Mouse (Mus musculus) WW6 (cell line): ENCODE results near the gene Auts2.

Experiments used
- DNase-seq: peaks from one replicate; pipeline ENCODE4 v3.0.0-alpha.2; 2013; ENCODE audit warnings: low read depth, low spot score

Auts2 gene

GRCm38 (mm10) chr5:131803609-131804008 is 739.5 kb downstream of the Auts2 start:
- DNase-seq, result no peak

GRCm38 (mm10) chr5:131802340-131803036 is 740.7 kb downstream of the Auts2 start:
- DNase-seq, result no peak

DNA sequence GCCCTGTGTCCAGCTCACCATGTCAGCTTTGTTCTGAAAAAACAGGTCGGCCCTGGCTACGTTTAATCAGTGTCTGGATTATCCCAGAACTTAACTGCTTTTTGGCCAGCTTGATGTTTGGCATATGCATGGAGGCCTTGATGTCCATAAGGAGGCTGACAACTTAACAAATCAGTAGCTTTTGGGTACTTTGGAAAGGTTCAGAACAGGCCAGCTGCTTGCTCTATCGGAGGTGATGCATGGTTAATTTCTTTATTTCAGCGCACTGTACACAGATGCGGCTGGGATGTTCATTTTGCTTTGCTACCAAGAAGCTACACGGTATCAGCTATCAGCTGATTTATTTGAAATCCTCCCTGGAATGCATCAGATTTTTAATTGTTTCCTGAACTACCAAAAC is 741.2 kb downstream of the Auts2 start:
- no peak for DNase-seq

GRCm38 (mm10) chr5:131798373-131798772 is 744.8 kb downstream of the Auts2 start:
- no peak for DNase-seq

DNA sequence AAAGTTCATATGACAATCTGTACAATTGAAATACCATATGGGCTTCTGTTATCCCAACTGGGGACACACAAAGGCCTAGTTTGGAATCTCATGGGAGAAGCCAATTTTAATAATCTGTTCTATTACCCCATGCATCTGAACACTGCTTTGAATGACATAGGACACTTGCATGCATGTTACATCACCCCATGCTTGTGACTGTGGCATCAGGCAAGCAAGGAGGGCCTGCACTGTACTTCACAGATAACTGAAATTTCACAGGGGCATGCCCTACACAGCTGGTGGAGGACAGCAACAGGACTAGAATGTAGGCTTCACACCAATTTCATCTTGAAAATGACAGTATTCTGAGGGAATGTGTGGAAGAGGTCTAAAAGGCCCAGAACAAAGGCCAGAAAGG is 746.1 kb downstream of the Auts2 start:
- no peak for DNase-seq

- no peak for DNase-seq
Observed at GRCm38 (mm10) chr5:131794411-131795133, 748.6 kb downstream of the Auts2 start.

DNA sequence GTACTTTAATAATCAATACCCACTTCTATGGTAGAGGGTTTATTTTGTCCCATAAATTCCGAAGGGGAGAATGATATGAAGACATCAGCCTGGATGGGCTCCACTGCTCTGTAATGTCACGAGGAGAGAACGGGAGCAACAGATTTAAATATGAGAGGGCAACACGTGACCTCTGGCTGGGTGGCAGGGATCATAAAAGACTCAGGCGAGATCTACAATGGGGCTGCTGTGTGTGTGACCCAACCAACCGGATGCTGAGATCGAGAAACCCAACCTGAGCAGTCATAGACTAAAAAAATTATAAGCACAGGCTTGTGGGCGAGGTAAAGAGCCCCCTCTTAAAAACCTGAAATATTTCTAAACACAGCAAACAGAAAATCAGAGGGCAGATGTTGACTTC is 753.5 kb downstream of the Auts2 start:
- DNase-seq, result no peak

GRCm38 (mm10) chr5:131788008-131788407 is 755.1 kb downstream of the Auts2 start:
- no peak for DNase-seq

GRCm38 (mm10) chr5:131783241-131783640 is 759.9 kb downstream of the Auts2 start:
- no peak for DNase-seq

DNA sequence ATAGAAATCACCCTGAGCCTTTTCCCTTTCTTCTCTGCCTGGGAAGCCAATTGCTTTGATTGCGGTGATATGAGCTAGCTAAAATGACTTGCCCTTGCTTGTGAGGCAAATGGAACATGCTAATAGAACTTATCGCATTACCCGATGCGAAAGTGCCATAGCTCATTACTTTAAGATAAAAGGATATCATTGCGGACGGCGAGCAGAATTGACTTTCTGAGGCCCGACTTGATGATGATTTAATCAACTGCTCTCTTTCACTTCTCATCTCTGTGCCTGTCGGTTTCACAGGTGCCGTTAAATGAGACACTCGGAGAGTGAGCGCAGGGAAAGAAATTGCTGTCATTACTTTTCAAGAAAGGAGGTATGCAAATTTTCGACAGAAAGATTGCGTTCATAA is 762.1 kb downstream of the Auts2 start:
- DNase-seq, result no peak

DNA sequence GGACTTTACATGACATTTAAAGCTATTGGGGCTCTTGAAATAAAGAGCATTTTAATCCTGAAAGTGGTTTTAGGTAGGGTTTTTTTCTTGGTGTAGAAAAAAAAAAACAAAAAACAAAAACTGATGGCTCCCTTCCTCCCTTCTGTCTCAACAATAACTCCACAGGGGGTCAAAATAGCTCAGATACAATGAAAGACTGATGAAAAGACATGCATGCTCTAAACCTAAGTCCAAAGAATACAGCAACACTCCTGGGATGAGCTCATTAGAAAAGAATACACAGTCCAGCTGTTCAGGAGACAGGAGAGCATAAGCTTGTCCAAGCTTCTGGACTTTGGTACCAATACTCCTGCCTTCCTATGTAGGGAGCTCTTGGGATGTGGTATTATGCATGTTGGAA is 764.0 kb downstream of the Auts2 start:
- no peak for DNase-seq

- no peak for DNase-seq
Observed at GRCm38 (mm10) chr5:131775672-131776071, 767.5 kb downstream of the Auts2 start.

GRCm38 (mm10) chr5:131775222-131775621 is 767.9 kb downstream of the Auts2 start:
- DNase-seq, result no peak

DNA sequence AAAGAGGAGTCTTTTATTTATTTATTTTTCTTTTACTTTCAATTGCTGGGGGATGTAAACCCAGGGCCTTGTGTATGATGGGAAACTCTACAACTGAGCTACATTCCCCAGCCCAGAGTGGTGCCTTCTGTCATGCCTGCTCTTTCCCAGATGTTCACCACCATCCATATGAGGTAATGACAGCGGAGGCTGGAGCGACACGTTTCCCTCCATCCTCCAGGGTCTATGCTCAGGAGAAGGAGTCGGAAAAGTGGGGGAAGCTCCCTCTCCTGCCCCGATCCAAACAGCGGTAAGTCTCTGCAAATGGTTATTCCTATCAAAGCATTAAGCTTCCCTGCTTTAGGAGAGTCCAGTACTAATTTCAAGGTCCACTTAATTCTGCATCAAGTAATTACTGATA is 768.4 kb downstream of the Auts2 start:
- DNase-seq, result no peak

DNA sequence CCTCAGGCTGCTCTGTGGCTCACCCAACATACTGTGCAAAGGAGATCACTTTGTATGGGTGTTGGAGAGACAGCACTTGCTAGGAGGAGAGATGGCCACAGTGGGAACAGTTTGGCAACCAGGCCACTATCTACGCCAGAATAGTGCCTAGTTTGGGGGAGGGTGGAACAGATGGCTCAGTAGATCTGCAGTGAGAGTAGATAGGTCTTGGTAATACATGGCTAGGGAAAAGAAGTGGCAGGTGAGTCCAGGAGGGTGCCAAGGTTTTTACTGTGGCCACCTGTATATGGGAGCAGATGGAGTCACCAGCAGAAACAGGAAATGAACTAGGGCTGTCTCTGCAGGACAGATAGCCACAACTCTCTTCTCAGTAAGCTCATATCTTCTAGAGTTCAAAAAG is 770.5 kb downstream of the Auts2 start:
- no peak for DNase-seq

- DNase-seq, result no peak
Observed at GRCm38 (mm10) chr5:131769273-131769672, 773.9 kb downstream of the Auts2 start.

DNA sequence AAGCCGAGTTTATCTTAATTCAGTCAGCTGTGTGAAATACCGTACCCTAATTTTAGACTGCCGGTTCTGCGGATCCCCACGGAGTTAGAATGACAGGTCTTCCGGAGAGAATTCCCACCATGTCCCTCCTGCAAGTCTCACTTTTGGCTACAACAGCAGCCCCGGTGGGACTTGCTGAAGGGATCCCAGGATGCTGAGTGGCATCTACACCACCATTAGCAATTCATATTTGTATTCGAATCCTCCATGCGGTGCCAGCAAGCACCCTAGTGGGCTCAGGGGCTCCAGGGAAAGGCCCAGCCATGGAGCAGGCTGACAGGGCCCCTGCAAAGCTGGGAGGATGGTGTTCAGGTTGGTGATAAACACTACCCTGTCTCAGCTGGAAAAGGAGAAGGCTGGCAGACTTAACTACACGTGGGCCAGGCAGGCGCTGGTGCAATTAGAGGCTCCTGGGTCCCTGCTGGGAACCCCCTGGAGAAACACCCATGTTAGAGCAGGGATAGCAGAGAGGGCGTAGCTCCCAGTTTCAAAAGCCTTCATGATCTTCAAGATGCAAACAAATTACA is 775.4 kb downstream of the Auts2 start:
- DNase-seq, result no peak

GRCm38 (mm10) chr5:131767176-131767575 is 776.0 kb downstream of the Auts2 start:
- DNase-seq, result no peak

- no peak for DNase-seq
Observed at GRCm38 (mm10) chr5:131759432-131759831, 783.7 kb downstream of the Auts2 start.

GRCm38 (mm10) chr5:131750330-131750729 is 792.8 kb downstream of the Auts2 start:
- no peak for DNase-seq

DNA sequence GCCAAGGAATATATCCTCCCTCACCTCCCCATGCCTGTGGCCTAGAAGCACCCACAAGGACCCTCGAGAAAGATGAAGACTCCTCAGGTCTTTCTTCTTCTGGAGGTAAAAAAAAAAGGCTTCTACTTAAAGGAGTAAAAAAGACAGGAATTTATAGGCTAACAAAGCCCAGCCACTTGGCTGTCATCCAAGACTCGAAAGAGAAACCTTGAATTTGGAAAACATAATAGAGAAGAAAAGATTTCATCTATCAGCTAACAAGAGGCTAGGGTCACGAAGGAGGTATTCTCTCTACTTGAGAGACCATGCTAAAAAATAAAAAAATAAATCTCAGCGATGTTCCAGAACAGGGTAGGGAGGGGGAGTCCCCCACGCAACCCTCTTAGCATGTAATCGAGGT is 793.9 kb downstream of the Auts2 start:
- DNase-seq, result no peak

GRCm38 (mm10) chr5:131743069-131743468 is 800.1 kb downstream of the Auts2 start:
- no peak for DNase-seq

DNA sequence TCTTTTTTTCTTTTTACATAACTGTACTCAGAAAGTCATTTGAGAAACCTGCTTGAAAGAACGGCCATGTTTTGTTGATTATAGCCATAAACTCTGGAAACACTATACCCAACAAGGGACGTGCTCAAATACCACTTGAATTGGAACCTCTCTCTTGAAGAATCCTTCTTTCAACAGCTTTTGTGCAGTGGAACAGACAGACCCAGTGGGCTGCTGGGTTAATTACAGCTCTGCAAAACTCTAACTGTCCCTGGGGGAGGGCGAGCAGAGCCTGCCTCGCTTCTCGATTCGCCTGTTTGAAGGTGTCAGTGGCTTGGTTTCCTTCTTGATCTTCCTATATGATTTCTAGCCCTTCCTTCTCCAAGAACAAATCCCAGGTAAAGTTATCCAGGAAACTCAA is 805.7 kb downstream of the Auts2 start:
- no peak for DNase-seq
